Mouse (Mus musculus) E14TG2a.4 (cell line): ENCODE results near the gene Zfp605.

Experiments used
- CTCF ChIP-seq: conservative IDR thresholded peaks from 2 replicates; pipeline ENCODE4 v1.5.1; 2014; ENCODE audit warnings: low read length
- NANOG ChIP-seq: IDR thresholded peaks from 2 replicates; pipeline ENCODE4 v1.6.1; 2014; ENCODE audit warnings: borderline replicate concordance, low read length, mixed read lengths
- POU5F1 ChIP-seq: IDR thresholded peaks from 2 replicates; pipeline ENCODE4 v1.6.1; 2014; ENCODE audit warnings: low read length, borderline replicate concordance

GRCm38 (mm10) chr5:110108305-110108628 lies 1.6 kb upstream of the Zfp605 start:
- no peak for TF ChIP-seq CTCF
- TF ChIP-seq POU5F1, result no peak
- no peak for TF ChIP-seq NANOG
